Mouse (Mus musculus): ENCODE data around the gene Tln1.
A peak's percentile ranks its signal among the peaks of the same experiment; 100 is the strongest.

Tln1 gene

DNA sequence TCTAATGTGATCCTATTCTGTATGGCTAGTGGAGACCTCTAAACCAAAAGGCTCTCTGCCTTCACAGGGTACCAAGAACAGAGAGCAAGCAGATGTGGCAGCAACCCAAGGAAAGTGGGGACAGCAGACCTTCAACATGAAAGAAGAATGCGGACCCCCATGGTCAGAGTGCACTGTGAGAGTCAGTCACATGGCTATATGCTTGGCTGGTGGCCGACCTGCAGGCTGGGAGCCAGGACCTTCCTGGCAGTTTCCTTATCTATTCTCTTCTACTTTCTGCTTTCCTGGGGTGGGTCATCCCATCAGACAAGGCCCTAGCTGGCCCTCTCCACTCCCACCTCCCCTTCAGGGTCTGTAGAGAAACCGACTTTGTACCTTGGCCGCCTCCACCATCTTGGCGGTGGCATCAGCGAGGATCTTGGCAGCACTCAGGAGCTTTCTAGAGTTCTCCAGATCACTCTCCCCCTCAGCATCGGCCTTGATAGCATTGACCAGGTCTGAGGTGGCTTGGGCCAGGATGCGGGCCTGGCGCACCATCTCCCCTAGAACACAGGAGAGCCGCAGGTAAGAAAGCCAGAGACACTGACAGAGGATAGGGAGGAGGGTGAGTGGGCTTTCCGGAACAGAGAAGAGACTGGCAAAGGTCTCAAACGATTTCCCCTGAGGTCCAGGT is 16.0 kb downstream of the Tln1 start:
- DNase-seq = peak; percentile 92

GRCm38 (mm10) chr4:43542044-43542443 is 20.4 kb downstream of the Tln1 start:
- no peak for DNase-seq

- no peak for DNase-seq
These were observed 26.5 kb downstream of the Tln1 start for GRCm38 (mm10) chr4:43536031-43536430.

- no peak for DNase-seq
These were observed 26.9 kb downstream of the Tln1 start for GRCm38 (mm10) chr4:43535628-43536027.

DNA sequence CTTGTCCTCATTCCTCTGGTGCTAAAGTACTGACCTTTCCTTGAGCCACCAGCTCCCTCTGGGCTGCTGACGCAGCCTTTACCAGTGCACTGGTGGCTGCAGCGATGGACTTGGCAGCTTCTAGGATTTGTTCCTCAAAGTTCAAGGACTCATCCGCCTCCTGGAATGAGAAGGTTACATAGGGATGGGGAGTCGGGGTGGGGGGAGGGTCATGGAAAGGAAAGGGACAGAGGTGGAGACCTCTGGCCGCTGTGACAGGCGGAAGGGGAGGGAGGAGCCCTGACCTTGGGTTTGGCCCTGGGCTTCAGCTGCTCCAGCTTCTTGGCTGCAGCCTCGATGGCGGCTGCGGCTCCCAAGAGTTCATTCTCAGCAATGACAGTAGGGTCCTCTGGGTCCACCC is 29.2 kb downstream of the Tln1 start:
- no peak for DNase-seq

DNA sequence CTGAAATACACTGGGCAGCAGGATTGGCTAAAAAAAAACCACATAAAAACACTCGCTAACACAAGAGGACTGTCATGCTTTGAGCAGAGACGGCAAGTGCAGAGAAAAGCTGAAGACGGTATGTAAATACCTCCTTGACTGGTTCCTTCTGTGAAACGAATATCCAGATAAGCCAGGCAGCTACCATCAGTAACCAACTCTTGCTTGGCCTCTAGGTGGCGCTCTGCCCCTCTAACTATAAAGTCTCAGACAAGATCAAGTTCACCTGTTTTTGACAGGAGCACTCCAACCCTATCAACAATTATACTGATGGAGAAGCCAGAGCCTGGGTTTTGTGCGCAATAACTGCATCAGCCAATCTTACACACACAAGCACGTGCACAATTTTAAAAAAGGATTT is 31.9 kb downstream of the Tln1 start:
- DNase-seq = no peak

DNA sequence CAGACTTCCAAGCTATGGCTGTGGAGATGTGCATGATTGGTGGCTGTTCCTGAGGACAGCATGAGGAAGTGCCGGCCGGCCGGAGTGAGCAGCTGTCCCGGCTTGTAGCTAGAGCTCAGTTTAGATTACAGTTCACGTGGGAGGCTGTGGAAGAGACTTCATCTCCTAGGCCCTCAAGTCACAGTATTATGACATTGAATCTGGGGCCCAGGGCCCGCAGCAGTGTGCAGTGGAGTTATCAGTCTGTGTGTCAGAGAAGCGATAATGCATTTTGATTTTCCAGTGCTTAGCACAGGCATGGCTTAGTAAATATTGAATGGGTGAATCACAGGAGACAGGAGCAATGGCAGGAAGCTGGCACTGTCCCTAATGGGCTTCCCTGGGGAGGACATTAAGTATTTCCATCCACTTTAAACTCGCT is 32.4 kb downstream of the Tln1 start:
- DNase-seq = no peak

DNA sequence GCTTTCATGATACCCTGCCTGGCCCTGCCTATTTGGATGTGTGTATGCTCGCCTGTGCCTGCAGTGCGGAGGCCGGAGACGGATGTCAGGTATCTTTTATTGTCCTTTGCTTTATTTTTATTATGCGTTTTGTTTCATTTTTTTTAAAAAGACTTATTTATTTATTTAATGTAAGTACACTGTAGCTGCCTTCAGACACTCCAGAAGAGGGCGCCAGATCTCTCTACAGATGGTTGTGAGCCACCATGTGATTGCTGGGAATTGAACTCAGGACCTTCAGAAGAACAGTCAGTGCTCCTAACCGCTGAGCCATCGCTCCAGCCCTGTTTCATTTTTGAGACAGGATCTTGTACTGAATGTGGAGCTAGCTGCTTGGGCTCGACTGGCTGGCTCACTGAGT is 34.0 kb downstream of the Tln1 start:
- no peak for DNase-seq

- no peak for DNase-seq
These were observed 34.6 kb downstream of the Tln1 start for GRCm38 (mm10) chr4:43527880-43528279.

- peak; percentile 98 for DNase-seq
These were observed 42.5 kb downstream of the Tln1 start for GRCm38 (mm10) chr4:43519956-43520355.

- DNase-seq = no peak
These were observed 42.9 kb downstream of the Tln1 start for GRCm38 (mm10) chr4:43519551-43519950.

GRCm38 (mm10) chr4:43515764-43516708 is 46.5 kb downstream of the Tln1 start:
- DNase-seq = no peak

- no peak for DNase-seq
These were observed 48.7 kb downstream of the Tln1 start for GRCm38 (mm10) chr4:43513791-43514190.

- no peak for DNase-seq
These were observed 49.2 kb downstream of the Tln1 start for GRCm38 (mm10) chr4:43513300-43513699.

- no peak for DNase-seq
These were observed 49.8 kb downstream of the Tln1 start for GRCm38 (mm10) chr4:43512653-43513052.

GRCm38 (mm10) chr4:43511675-43512454 is 50.6 kb downstream of the Tln1 start:
- no peak for DNase-seq

DNA sequence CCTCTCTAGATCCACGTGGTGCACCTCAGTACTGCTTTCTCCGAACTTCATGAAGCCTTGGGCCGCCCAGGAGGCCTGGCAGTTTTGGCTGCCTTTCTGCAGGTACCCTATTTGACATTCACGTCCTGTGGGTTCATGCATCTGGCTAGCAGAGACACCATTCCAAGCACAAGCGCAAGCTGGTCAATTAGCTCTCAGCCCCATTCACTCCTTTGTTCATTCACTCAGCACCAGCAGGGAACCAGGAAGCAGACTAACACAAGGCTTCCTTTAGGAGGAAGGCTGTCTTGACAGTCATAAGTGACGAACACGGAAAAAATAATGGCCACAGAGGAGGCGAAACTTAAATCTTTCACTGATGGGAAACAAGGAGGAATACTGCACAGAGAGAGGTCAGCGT is 53.4 kb downstream of the Tln1 start:
- no peak for DNase-seq

DNA sequence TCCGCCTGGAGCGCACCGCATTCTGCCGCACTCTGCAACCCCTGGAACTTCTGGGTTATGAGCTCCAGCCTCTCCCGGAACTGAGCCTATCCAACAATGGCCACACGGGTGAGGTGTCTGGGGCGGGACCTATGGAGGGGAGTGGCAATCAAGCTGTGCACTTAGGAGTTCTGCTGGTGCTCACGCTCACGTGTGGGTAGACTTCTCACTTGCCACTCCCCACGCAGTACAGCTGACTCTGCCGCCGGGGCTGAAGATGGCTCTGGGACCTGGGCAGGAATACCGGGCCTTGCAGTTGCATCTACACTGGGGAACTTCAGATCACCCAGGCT is 53.9 kb downstream of the Tln1 start:
- peak; percentile 97 for DNase-seq

DNA sequence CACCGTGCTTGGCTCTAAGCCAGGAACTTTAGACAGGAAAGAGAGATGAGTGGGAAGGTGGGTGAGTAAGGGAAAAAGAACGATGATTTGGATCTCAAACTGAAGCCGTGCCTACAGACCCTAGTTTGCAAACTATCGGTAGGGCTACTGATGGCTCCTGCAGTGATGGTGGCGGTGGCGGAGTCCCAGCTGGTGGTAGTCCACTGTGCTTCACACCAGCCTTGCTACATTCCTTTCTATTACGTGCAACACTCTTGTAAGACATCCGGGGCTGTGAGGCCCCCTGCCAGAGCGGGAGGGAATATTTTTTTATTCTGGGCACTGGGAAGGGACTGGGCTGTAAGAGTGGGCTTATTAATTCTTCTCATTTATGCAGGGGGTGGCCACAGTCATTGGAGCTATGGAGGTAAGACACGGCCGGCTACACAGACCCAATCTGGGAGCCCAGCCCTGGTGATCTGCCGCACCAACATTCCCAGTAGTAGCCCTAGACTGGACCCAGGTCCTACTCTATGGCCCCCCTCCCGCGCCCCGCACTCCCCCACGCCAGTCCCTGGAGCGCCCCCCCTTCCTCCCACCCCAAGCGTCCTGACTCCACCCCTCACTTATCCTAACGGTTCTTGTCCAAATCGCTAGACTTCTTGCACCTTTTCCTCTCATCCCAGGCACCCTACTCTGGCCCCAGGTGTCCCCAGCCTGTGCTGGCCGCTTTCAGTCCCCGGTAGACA is 54.4 kb downstream of the Tln1 start:
- no peak for DNase-seq

GRCm38 (mm10) chr4:43506536-43507185 is 55.8 kb downstream of the Tln1 start, which contains the start of gene Car9:
Gene Car9, plus strand, starts transcription at chr4:43506966.
- DNase-seq = no peak

DNA sequence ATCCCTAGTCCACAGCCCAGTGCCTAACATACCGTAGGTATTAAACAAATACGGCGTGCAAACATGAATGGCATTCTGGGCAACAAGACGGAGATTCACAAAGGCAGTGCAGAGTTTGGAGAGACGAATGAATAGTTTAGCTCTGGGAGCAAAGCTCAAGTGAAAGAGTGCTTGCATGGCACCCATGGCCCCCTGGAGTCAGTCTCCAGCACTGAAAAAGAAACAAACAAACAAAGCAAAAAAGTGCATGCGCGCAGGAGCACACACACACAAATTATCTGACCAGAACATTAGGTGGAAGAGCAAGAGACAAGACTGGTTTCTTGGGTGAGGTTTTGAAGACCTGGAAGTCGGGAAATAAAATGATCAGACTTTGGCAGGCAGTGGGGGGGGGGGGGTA is 56.4 kb downstream of the Tln1 start:
- DNase-seq = no peak

DNA sequence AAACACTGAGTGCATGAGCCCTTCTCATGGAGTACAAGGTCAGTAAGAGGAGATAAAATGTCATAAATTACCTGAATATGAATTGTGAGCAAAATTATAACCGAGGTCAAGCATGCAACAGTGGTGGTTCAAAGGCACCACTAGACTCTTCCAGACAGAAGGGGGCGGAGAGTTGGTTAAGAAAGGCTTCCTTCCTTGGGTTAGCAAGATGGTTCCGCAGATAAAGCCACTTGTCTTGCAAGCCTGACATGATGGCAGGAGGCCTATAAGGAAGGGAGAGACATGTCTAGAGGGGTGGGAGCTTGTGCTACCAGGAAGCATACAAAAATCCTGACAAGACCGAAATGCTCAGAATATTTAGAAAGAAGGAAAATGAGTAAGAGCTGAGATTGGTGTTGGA is 58.2 kb downstream of the Tln1 start:
- no peak for DNase-seq
